Mouse (Mus musculus) liver, adult 2 months (tissue): ENCODE data around the gene Slc7a11.

Source experiments
- CTCF ChIP-seq: fragments of 200-500 bp; IDR thresholded peaks from 2 replicates; pipeline ENCODE4 v1.5.1; 2011; ENCODE audit warnings: low read depth, low read length, control low read depth
- POLR2A ChIP-seq: fragments of 200-500 bp; IDR thresholded peaks from 2 replicates; pipeline ENCODE4 v1.6.1; 2011; ENCODE audit warnings: low read length, control low read depth; ENCODE audit not compliant: insufficient read depth; ENCODE audit errors: extremely low read depth

GRCm38 (mm10) chr3:50262547-50263087 lies 180.8 kb downstream of the Slc7a11 start:
- TF ChIP-seq CTCF (no peak), POLR2A (no peak)
